In genomic region chr13:101305063-101305462, GRCm38 (mm10) we compare ENCODE assay signal across 14 mouse cellular contexts.
"Had no signal": no experiment of that assay in that cellular context is flagged by ENCODE, and none has a peak within 500 bp of the region (broad histone marks: within the 10 kb centered on the region; RNA-seq: fewer than 3 reads in every experiment).

No protein-coding gene starts in this region.

- H3K9me3 ChIP-seq: limb, embryonic 15.5 days; liver, embryonic 12.5 days; megakaryocyte, embryonic 14.5 days; midbrain, embryonic 15.5 days; neural tube, embryonic 12.5 days had no signal

- H3K27me3 ChIP-seq: limb, embryonic 15.5 days; liver, embryonic 12.5 days; midbrain, embryonic 15.5 days; neural tube, embryonic 12.5 days had no signal

- H3K27ac ChIP-seq: limb, embryonic 15.5 days; liver, embryonic 12.5 days; macrophage; midbrain, embryonic 15.5 days; neural tube, embryonic 12.5 days had no signal

- DNase-seq: kidney, adult 8-10 months; kidney, postnatal 25 days; layer of hippocampus, postnatal 36 days; lung, embryonic 14.5 days; lung, postnatal 10 days; right cerebral cortex, postnatal 14 days; thymus, postnatal 14 days had no signal

- ATAC-seq: liver, embryonic 12.5 days; midbrain, embryonic 15.5 days had no signal

- H3K4me1 ChIP-seq: liver, embryonic 12.5 days; megakaryocyte, embryonic 14.5 days; midbrain, embryonic 15.5 days; neural tube, embryonic 12.5 days had no signal

- H3K4me2 ChIP-seq: limb, embryonic 15.5 days; liver, embryonic 12.5 days; lung, embryonic 14.5 days; midbrain, embryonic 11.5 days; midbrain, embryonic 15.5 days; neural tube, embryonic 12.5 days had no signal

- H3K9ac ChIP-seq: limb, embryonic 15.5 days; liver, embryonic 12.5 days; lung, embryonic 14.5 days; midbrain, embryonic 15.5 days; neural tube, embryonic 12.5 days had no signal

- H3K36me3 ChIP-seq: limb, embryonic 15.5 days; liver, embryonic 12.5 days; midbrain, embryonic 15.5 days; neural tube, embryonic 12.5 days had no signal

- H3K4me3 ChIP-seq: limb, embryonic 15.5 days; liver, embryonic 12.5 days; megakaryocyte, embryonic 14.5 days; midbrain, embryonic 15.5 days; neural tube, embryonic 12.5 days had no signal
